Mouse (Mus musculus): ENCODE data around the gene Cdip1. TPM values are rescaled to one million over a fixed set of nuclear protein-coding genes. Genes with fewer than 3 reads are reported as not detected.
A peak's percentile ranks its signal among the peaks of the same experiment; 100 is the strongest.

Cdip1 gene
- polyA plus RNA-seq, 1 experiment from 2014 or later: 137 TPM

- ATAC-seq (ENCODE audit: low FRiP score): peak; percentile 61
- WGBS: under 1% methylated on average over 29 of the region's 29 CpGs
- no peaks in the 10 kb centered on the region for H3K9me3 ChIP-seq (replicated peaks)
- H3K27ac ChIP-seq (replicated peaks): peak overlapping the region; percentile 99
- H3K9ac ChIP-seq (replicated peaks): peak overlapping the region; percentile 89
- peak overlapping the region; percentile 85 for H3K4me2 ChIP-seq
- H3K27me3 ChIP-seq (replicated peaks): no peaks in the 10 kb centered on the region
- H3K4me1 ChIP-seq: peaks cover 50% of the 10 kb centered on the region
- peak overlapping the region; percentile 86 for H3K4me3 ChIP-seq (replicated peaks)
- no peaks in the 10 kb centered on the region for H3K36me3 ChIP-seq
These were observed 752 bp downstream of the Cdip1 start for GRCm38 (mm10) chr16:4789311-4789768.

GRCm38 (mm10) chr16:4788176-4788575 lies 1.9 kb downstream of the Cdip1 start:
- no peak for ATAC-seq (ENCODE audit: low FRiP score)
- no peaks in the 10 kb centered on the region for H3K9me3 ChIP-seq (replicated peaks)
- no peak overlapping the region for H3K27ac ChIP-seq (replicated peaks)
- peaks cover 55% of the 10 kb centered on the region for H3K4me1 ChIP-seq
- H3K4me3 ChIP-seq (replicated peaks): 0 out of 2 replicates have a peak overlapping the region, but pooled peaks have one; percentile 10
- H3K36me3 ChIP-seq: no peaks in the 10 kb centered on the region
- no peaks in the 10 kb centered on the region for H3K27me3 ChIP-seq (replicated peaks)
- peak overlapping the region; percentile 85 for H3K4me2 ChIP-seq
- H3K9ac ChIP-seq (replicated peaks): no peak overlapping the region

- Histone ChIP-seq H3K4me1 (peaks cover 60% of the 10 kb centered on the region), H3K4me3 (replicated peaks) (no peak overlapping the region), H3K4me2 (no peak overlapping the region), H3K27me3 (replicated peaks) (no peaks in the 10 kb centered on the region), H3K27ac (replicated peaks) (no peak overlapping the region), H3K9me3 (replicated peaks) (no peaks in the 10 kb centered on the region), H3K36me3 (no peaks in the 10 kb centered on the region), H3K9ac (replicated peaks) (0 out of 2 replicates have a peak overlapping the region, but pooled peaks have one; percentile 4)
- 14% methylated on average over 4 of the region's 4 CpGs for WGBS
- ATAC-seq (ENCODE audit: low FRiP score): no peak
These were observed 4.4 kb downstream of the Cdip1 start for GRCm38 (mm10) chr16:4785706-4786105.

DNA sequence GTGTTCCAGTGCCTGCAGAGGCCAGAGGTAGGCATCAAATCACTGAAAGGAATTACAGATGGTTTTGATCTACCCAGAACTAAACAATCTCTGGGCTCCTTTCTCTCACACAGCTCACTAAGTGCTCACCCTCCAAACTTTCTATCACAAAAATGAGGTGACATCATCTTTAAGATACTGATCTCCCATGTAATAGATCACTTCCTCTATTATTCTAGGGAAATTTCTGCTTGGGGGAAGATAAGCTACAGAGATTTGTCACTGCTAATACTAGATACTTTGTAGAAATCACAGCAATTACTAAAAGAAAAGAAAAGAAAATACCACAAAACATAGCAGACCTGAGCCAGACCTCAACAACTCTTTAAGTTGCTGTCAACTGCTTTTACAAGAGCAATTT lies 7.6 kb downstream of the Cdip1 start:
- no peak overlapping the region for H3K4me2 ChIP-seq
- H3K27me3 ChIP-seq (replicated peaks): no peaks in the 10 kb centered on the region
- no peak overlapping the region for H3K9ac ChIP-seq (replicated peaks)
- H3K4me1 ChIP-seq: peaks cover 41% of the 10 kb centered on the region
- H3K36me3 ChIP-seq: no peaks in the 10 kb centered on the region
- ATAC-seq (ENCODE audit: low FRiP score): no peak
- no peaks in the 10 kb centered on the region for H3K9me3 ChIP-seq (replicated peaks)
- no peak overlapping the region for H3K4me3 ChIP-seq (replicated peaks)
- no peak overlapping the region for H3K27ac ChIP-seq (replicated peaks)

DNA sequence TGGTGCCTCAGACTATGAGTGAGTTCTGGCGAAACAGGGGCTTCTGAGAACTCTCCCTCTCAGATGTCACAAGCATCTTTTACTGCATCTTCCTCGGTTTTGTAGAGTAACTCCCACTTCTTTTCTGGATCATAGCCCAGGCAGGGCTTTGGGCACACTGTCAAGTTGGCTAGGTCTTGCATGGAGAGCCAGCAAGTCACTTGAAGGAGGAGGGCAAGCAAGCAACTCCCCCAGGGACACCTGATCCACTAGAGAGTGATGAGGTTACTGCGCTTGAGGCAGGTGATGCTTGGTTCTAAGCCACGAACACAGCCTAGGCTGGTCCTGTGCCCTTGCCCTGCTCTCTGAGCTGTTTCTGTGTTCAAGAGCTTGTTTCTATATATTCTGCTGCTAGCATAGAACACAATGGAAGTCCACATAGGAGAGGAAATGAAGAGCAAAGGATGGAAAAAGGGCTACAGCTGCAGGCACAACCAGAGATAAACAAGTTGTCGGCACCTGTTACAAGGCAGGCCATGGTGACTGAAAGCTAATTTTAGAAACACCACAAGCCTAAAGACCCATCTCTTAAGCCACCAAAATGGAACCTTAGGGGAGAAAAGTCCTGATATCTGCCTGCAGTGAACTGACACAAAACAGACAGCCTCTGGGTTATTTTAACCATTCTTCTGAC lies 8.4 kb downstream of the Cdip1 start:
- H3K4me3 ChIP-seq (replicated peaks): no peak overlapping the region
- H3K9me3 ChIP-seq (replicated peaks): no peaks in the 10 kb centered on the region
- peaks cover 32% of the 10 kb centered on the region for H3K4me1 ChIP-seq
- ATAC-seq (ENCODE audit: low FRiP score): no peak
- no peak overlapping the region for H3K9ac ChIP-seq (replicated peaks)
- 73% methylated on average over 5 of the region's 5 CpGs for WGBS
- no peaks in the 10 kb centered on the region for H3K27me3 ChIP-seq (replicated peaks)
- H3K27ac ChIP-seq (replicated peaks): 0 out of 2 replicates have a peak overlapping the region, but pooled peaks have one; percentile 18
- no peak overlapping the region for H3K4me2 ChIP-seq
- peaks cover 2% of the 10 kb centered on the region; the same call in 1 of the 2 replicates for H3K36me3 ChIP-seq

DNA sequence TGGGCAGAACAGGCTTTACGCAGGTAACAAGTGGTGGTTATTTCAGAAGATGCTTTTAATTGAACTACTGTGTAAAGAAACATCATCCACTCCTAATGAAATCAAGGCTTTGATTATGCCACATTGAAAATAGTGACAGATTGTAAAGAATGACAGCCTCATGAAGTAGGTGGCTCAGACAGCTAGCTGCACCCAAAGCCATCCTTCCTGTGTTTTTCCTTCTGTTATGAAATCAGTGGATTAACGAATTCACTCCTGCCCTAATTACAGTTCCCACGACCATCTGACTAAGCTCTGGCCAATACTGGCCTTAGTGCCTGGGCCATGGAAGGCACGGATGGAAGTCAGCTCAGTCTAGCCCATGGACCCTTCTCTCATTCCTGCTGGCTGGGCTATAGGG lies 11.2 kb downstream of the Cdip1 start:
- Histone ChIP-seq H3K27ac (replicated peaks) (no peak overlapping the region), H3K9me3 (replicated peaks) (no peaks in the 10 kb centered on the region)
- ATAC-seq (ENCODE audit: low FRiP score): no peak

GRCm38 (mm10) chr16:4777905-4778609 lies 12.0 kb downstream of the Cdip1 start:
- WGBS: 98% methylated on average over 4 of the region's 4 CpGs
- Histone ChIP-seq H3K36me3 (peaks cover 4% of the 10 kb centered on the region; the same call in 1 of the 2 replicates), H3K27me3 (replicated peaks) (no peaks in the 10 kb centered on the region), H3K4me3 (replicated peaks) (no peak overlapping the region), H3K27ac (replicated peaks) (no peak overlapping the region), H3K4me1 (peaks cover 13% of the 10 kb centered on the region), H3K9ac (replicated peaks) (no peak overlapping the region), H3K4me2 (no peak overlapping the region), H3K9me3 (replicated peaks) (no peaks in the 10 kb centered on the region)
- ATAC-seq (ENCODE audit: low FRiP score): no peak

More for the DNA sequence above, 11.2 kb downstream of the Cdip1 start:
- H3K4me2 ChIP-seq: no peak overlapping the region
- H3K9ac ChIP-seq (replicated peaks): no peak overlapping the region
- WGBS: 95% methylated on average over 4 of the region's 4 CpGs
- H3K36me3 ChIP-seq: peaks cover 4% of the 10 kb centered on the region; the same call in 1 of the 2 replicates
- no peak overlapping the region for H3K4me3 ChIP-seq (replicated peaks)
- peaks cover 8% of the 10 kb centered on the region; the same call in 1 of the 2 replicates for H3K4me1 ChIP-seq
- no peaks in the 10 kb centered on the region for H3K27me3 ChIP-seq (replicated peaks)

DNA sequence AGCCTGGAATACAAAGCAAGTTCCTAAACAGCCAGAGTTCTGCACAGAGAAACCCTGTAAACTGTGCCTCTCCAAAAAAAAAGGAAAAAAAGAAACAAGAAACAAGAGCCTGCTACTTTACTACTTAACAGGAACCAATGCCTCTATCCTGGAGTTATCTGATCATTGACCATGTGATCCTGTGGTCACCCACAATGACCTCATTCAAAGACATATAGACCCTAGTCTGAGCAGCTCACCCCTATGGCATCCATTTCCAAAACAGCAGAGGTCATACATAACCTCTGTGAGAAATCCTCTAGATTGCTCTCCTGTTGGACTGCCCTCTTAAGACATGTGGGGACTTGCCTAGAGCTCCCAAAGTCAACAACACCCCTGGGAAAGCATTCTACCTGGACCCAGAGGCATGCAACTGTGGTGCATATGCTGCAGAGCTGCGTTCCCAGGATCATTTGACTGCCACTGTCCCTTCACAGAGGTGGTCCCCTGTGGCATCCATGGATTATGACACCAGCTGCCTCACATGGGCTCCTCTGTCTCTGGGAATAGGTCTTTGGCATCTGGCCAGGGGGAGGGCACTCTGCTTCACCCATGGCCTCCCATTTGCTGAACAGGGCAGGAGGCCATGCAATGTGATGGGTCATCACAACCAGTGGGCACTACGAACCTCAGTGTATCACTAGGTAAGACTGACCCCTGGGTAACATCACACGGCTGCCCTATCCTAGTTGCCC lies 12.8 kb downstream of the Cdip1 start:
- Histone ChIP-seq H3K4me1 (peaks cover 17% of the 10 kb centered on the region), H3K9me3 (replicated peaks) (no peaks in the 10 kb centered on the region), H3K9ac (replicated peaks) (no peak overlapping the region), H3K27ac (replicated peaks) (no peak overlapping the region), H3K4me3 (replicated peaks) (no peak overlapping the region), H3K27me3 (replicated peaks) (no peaks in the 10 kb centered on the region), H3K4me2 (no peak overlapping the region), H3K36me3 (peaks cover 4% of the 10 kb centered on the region; the same call in 1 of the 2 replicates)
- WGBS: 86% methylated on average over 3 of the region's 3 CpGs
- ATAC-seq (ENCODE audit: low FRiP score): no peak; the same call in 1 of the 2 replicates

- H3K9me3 ChIP-seq (replicated peaks): no peaks in the 10 kb centered on the region
- no peak overlapping the region for H3K4me3 ChIP-seq (replicated peaks)
- 29% methylated on average over 1 of the region's 1 CpGs for WGBS
- peaks cover 15% of the 10 kb centered on the region for H3K4me1 ChIP-seq
- peak overlapping the region; percentile 4 for H3K27ac ChIP-seq (replicated peaks)
- ATAC-seq (ENCODE audit: low FRiP score): no peak
- H3K4me2 ChIP-seq: no peak overlapping the region
- H3K27me3 ChIP-seq (replicated peaks): no peaks in the 10 kb centered on the region
- H3K36me3 ChIP-seq: peaks cover 29% of the 10 kb centered on the region
- no peak overlapping the region for H3K9ac ChIP-seq (replicated peaks)
These were observed 16.7 kb downstream of the Cdip1 start for GRCm38 (mm10) chr16:4773289-4773970.

DNA sequence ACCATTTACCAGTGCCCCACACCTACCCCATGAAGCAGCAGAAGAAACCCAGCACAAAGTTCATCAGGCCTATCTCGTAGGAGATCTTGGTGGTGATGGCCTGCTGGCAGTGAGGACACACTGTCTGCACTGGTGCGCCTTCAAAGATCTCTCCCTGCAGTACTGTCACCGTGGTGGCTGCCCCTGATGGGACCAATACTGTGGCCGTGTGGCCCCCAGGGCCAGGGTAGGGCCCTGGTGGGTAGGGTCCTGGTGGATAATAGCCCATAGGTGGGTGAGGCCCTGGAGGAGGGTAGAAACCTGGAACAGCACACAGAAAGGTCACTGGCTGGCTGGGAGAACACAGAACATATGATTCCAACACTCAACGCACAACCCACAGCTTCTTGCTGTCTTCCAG lies 21.4 kb downstream of the Cdip1 start:
- WGBS: 98% methylated on average over 5 of the region's 5 CpGs
- ATAC-seq (ENCODE audit: low FRiP score): no peak
- no peak overlapping the region for H3K27ac ChIP-seq (replicated peaks)

More for the DNA sequence above, 21.4 kb downstream of the Cdip1 start:
- Histone ChIP-seq H3K9me3 (replicated peaks) (no peaks in the 10 kb centered on the region), H3K4me2 (no peak overlapping the region), H3K36me3 (peaks cover 67% of the 10 kb centered on the region), H3K4me3 (replicated peaks) (no peak overlapping the region), H3K27me3 (replicated peaks) (no peaks in the 10 kb centered on the region), H3K4me1 (peaks cover 14% of the 10 kb centered on the region), H3K9ac (replicated peaks) (no peak overlapping the region)
